Mouse (Mus musculus) liver, embryonic 18 days (tissue): ENCODE measurements around the gene Zrsr2. TPM values are rescaled to one million over a fixed set of nuclear protein-coding genes. Genes with fewer than 3 reads are reported as not detected.

Experiments
- polyA plus RNA-seq: library from polyadenylated mRNA; depleted of rRNA; stranded (reverse); fragments of >200 nt; gene quantifications from 2 replicates; pipeline ENCODE4 v1.2.3, GENCODE M21; 2012; rRNA removed

Zrsr2 gene
- polyA plus RNA-seq, result 7.9 and 8.3 TPM in 2 replicates

GRCm38 (mm10) chrX:163958467-163958875, at the start of gene Zrsr2:
Zrsr2 (minus strand) TSS chrX:163958661.

DNA sequence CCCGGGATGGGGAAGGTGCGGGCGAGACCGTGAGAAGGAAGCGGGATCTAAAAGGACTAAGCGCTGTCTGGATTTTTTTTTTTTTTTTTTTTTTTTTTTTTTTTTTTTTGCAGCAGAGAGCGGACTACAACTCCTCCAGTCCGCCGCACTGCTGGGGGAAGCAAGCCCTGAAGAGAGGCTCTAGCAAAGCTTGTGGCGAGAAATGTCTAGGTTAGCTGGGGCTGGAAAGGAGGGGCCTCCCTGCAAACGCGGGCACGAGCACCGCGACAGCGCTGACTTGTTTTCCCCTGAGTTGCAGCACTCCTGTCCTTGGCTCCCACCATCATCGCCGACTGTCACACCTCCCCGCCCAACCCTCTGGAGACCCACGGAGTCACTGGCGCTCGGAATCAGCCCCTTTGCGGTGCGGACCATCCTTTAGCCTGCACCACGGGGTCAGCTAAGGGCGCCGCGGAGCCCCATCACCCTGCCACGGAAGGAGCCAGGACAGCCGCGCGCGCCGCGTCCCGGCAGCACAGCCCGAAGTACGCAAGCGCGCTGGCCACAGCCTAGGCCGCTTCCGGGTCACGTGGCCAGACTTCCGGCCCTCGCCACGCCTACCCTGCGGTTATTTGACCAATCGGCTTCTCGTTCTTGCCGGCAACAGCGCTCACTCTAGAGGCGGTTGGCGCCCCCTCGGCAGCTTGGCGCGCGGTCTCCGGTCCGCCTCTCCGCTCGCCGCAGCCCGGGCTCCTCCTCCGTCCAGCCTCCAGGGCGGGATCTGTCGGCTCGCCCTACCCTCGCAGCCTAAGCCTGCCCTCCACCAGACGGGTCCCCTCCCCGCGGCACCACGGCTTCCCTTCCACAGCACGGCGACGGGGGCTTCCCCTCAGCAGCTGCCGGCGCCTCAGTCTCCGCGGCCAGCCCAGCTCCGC, 49.9 kb downstream of the Zrsr2 start, which contains the start of gene Ap1s2:
Ap1s2 (plus strand) TSS at position 681 of the 914 bp plus-strand sequence.

Other genes with a start within 250 kb of the Zrsr2 start
- 0.03 TPM in 1 of 2 replicates, not detected in the other for gene Rnf138rt1, start 197.3 kb downstream of the Zrsr2 start, polyA plus RNA-seq
- gene Ap1s2, start 49.6 kb downstream of the Zrsr2 start, polyA plus RNA-seq, result 2.7 and 3.0 TPM in 2 replicates
- 0.27 and 0.30 TPM in 2 replicates for gene Car5b, start 69.3 kb upstream of the Zrsr2 start, polyA plus RNA-seq
- gene Siah1b, start 117.8 kb upstream of the Zrsr2 start, polyA plus RNA-seq, result 7.5 and 7.7 TPM in 2 replicates
- 1.6 and 2.8 TPM in 2 replicates for gene Cltrn, start 130.2 kb upstream of the Zrsr2 start, polyA plus RNA-seq
- 0.26 and 0.54 TPM in 2 replicates for gene Ace2, start 180.7 kb upstream of the Zrsr2 start, polyA plus RNA-seq